Mouse (Mus musculus) yolk sac, embryonic 10.5 days (tissue): ENCODE results near the gene En2.

Experiments used
- DNase-seq: peaks from one replicate; pipeline ENCODE4 v3.0.0-alpha.2; 2017; ENCODE audit warnings: low spot score

Gene En2

DNA sequence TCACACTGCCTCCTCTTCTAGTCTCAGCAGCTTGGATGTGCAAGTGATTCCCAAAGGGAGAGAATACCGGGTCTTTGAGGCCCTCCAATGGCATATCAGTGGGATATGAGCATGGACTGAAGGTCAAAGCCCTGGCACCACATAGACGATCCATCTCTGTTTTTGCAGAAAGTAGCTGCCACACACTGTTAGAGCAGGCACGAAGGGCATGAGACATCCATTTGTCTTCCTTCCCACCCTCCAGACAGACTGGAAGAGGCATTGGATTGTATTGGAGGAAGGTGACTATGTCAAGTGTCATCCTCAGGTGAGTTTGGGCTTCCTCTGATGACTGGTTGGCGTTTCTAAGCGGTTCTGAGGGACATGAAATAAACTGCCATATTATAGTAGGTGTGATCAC lies 12.8 kb downstream of the En2 start:
- DNase-seq = no peak

DNA sequence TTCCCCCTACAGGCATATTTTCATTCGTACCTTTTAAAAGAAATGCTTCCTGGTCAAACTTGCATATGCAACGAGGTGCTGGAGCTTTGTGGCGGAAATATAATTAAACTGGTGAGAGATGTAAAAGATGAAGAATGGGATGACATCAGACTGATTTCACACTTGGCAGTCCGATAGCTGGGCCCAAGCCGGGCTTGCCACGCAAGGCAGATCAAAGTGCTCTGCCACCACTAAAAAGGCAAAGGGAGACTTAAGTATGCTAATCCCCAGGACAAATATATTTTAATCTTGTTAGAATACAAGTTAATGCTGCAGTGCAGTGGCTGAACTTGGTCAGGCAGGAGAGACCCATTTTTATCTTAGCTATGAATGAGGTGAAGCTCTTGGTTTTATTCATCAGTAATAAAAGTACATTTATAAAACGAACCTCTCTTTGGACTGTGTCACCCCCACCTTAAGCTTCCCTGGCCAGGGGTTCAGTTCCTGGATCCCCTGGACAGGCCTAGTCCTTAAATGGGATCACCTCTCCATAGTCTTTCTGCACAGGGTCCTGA lies 13.8 kb downstream of the En2 start:
- DNase-seq = no peak

DNA sequence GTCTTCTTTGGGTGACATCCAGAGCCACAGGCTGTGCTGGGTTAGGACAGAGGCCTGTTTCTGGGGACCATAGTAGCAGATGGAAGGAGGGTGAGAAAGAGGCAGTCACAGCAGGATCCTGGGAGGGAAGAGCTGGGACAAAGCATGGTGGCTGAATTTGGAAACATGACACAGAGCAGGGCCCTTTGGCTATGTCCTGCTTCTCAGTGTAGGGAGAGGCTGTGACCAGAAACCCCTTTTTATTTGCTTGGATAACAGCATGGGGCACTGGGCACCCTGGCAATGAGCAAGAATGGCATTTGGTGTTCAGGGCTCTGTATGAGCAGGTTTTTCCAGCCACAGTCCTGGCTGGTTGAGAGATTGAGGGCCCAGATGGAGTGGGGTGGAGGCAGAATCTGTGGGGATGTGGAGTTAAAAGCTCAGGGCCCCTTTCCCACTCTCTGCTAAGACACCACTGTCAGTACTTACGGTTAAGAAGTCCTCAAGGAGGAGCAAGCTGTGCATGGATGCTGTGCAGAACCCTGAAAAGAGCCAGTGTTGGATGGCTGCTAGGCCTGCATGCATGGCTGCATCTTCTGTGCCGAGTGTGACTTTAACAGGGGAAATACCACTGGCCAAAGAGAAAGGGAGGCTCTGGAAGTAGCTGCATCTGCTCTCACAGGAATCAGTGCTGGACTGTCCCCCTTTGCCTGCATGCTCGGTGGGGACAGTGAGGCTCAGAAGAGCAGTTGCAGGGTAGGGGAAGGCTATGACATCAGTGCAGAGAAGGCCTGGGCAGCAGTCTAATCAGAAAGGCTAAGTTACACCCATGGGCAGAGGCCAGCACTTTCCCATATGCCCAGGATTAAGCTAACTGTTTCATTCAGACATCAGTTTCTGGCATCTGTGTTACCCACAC lies 26.0 kb downstream of the En2 start:
- no peak for DNase-seq

DNA sequence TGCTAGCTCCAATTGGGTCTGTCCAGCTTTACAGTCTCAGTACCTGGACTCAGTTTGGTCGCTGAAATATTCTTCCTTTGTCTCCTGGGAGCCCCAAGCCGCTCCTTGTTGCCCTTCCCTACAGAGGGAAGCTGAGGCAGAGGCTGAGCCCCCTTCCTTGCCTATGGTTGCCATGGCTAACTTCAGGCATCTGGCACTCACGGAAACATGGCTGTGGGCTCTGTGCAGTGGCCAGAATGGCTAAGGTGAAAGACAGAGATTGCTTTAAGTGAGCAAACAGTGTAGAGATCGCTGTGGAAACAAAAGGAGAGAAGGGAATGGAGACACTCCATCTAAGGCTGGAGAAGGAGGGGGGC lies 26.6 kb downstream of the En2 start:
- no peak for DNase-seq

DNA sequence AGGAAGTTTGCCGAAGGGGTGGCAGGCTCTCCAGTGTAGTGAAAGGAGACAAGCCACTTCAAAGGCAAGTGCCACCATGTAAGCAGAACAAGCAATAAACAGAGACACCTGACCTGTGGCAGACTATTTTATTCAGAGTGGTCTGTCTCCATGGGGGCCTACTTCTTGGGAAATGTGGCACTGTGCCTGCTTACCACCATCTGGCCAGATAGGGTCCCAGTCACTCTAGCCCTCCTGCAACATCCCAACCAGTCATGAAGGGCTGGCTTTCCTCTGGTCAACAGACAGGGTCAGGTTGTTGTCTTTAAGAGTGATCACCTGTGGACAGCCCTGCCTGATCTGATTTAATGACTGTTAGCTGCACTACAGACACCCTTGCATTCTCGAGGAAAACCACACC lies 30.0 kb downstream of the En2 start:
- DNase-seq = no peak

DNA sequence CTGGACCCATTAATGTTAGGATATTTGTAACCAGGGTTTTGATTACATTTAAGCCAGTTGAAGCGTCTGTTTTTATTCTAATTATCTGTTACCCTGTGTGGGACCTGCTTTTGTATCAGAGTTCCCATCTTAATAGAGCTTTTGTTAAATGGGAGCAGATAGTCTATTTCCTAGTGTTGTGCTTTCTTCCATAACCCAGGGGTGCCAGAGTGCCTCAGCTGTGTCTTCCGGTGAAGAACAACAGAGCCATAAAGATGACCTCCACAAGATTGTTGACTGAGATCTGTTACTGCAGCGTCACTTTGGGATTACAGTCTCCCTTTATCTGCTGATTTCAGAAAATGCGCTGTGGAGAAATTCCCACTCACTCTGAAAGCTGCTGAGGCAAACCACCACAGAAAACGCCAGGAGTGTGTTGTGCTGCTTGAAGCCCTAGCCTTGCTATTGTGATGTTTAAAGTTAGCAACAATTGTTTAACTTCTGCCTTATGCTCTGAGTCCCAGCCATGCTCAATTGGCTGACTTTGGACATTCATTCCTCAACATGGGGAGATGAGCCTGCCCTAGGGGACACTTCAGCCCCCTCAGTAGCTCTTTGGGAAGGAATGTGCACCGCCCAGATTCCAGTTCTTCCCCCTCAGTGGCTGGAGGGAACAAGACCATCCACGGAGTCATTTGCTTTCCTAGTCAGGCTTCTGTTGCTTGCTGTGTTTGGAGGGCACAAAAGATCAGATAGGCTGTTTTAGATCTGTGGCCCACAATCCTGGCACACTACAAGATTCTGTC lies 33.8 kb downstream of the En2 start:
- no peak for DNase-seq

DNA sequence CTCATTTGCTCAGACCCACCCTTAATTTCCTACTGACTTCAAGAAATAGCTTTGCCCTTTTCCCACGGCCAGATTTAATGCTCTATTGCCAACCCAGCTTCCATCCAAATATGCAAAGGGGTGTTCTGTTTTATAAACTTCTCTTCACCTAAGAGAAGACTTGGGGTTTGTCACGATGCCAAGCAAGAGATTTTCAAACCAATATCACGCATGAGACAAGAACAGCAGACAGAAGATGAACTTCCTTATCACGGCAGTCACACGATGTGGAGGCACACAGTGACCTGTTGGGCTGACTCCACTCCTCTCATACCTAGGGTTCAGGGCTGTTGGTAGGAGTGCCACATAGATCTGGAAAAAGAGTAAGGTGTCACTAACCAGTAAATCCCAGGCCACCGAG lies 37.6 kb downstream of the En2 start:
- no peak for DNase-seq

DNA sequence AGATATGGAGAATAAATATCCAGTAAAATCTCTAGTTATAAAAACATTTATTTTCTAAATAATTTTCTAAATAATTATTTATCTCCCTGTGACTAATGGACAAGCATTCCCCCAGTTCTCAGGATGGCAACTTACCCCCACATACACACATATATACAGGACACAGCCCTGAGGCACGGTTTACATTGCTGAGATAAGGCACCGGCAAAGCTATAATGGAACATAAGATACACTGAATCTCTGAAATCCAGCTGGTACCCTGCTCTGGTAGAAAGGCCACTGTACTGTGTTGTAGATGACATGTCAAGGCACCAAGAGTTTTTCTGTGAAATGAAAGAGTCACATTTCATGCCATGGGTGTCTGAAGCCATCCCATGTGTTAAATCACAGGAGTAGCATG lies 39.2 kb downstream of the En2 start:
- no peak for DNase-seq

DNA sequence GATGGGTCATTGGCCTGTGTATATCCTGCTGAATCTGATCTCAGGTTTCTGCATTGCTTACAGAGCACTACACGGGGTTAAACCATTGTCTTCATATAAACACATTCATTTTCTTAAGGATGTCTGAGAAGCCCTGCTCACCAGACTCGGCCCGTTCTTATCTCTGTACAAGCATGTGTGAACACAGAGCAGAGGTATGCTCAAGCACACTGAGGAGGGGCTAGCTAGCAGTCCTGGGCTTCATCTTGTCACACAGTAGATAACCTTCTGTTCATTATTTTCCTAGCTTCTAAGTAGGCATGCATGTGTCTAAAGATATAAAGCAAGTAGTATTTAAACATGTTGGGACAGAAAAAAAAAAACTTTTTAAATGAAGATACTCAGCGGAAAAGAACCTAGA lies 41.0 kb downstream of the En2 start:
- no peak for DNase-seq

DNA sequence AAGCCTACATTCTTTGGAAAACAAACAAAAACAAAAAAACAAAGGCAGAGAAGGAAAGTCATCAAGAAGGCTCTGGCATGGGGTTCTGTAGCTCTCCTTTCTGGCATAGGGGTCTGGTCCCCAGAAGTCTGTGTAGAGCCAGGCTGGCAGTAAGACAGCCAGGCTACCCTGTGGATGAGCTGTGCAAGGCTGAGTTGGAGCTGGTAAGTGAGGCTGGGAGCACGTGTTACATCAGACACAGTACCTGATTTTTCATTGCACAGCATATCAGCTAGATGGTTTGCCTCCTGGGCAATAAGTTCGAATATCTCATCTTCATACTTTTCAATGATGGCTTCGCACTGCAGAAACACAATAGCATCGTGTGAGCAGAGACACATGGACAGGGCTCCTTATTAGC lies 41.5 kb downstream of the En2 start:
- DNase-seq = no peak

DNA sequence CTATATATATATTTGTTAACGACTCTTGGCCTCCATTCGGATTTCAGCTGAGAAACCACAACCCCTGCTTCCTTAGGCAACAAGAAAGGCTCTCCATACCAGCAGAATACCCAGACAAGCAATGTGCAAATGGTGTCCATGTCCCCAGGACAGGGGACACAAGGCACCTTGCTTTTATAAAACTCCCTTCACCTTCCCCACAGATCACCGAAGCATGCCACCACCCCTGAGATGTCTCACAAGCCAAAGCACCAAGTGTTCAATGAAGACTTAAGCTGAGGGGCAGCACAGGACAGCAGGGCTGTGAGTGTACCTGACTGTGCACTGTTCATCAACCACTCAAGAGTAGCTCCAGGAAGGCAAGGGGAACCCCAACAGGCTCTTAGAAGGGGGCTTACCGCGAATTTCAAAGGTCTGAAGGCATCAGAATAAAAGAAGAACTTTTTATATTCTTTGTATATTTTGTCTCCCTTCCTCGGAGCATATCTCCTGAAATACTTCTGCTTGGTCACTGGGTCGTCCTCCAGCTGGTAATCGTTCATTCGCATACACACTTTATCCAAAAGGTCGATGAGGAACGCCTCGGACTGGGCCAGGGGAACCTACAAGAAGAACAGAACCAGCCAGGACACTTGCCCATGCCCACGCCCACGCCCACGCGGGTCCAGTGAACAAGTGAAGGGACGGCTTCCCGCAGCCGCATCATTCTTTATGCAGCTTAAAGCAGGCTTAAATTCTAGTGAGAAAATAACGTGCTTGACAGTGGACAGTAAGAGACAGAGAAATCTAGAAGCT lies 43.4 kb downstream of the En2 start:
- DNase-seq = no peak

DNA sequence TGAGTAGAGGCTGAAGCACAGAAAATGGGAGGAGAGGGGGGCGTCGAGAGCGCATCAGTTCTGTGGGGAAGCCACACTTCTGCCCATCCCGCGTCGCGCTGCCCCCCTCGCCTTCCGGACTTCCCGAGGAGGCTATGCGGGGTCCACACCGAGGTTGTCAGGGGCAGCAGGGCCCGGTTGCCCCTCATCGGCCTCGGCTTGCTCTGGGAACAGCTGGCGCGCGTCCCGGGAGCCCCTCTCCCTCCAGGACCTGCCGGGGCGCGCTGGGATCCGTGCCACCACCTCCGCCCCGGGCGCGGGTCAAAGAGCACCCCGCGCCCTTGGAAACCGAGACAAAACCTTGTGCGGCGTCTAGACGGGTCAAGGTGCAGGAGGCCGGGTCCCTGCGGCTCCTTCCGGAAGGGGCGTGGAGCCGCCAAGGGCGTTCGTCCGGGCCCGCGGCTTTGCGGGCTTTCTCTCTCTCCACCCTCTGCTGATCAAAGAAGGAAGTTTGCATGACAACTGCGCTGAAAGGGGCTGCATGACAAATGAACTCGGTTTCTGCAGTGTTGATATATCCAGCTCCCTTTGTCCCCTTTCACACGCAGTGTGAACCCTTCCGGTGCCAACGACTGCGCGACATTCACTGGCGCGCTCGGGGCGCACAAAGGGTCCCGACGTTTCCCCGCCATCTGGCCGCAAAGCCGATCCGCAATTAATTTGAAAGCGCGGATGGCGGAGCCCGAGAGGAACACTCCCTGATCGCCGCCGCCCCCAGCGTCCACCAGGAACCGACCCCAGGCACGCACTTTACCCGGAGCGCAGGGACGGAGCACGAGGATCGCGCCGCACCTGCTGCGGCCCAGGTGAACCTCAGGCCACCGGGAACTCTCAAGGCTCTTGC lies 44.3 kb downstream of the En2 start:
- DNase-seq = peak; percentile 70

DNA sequence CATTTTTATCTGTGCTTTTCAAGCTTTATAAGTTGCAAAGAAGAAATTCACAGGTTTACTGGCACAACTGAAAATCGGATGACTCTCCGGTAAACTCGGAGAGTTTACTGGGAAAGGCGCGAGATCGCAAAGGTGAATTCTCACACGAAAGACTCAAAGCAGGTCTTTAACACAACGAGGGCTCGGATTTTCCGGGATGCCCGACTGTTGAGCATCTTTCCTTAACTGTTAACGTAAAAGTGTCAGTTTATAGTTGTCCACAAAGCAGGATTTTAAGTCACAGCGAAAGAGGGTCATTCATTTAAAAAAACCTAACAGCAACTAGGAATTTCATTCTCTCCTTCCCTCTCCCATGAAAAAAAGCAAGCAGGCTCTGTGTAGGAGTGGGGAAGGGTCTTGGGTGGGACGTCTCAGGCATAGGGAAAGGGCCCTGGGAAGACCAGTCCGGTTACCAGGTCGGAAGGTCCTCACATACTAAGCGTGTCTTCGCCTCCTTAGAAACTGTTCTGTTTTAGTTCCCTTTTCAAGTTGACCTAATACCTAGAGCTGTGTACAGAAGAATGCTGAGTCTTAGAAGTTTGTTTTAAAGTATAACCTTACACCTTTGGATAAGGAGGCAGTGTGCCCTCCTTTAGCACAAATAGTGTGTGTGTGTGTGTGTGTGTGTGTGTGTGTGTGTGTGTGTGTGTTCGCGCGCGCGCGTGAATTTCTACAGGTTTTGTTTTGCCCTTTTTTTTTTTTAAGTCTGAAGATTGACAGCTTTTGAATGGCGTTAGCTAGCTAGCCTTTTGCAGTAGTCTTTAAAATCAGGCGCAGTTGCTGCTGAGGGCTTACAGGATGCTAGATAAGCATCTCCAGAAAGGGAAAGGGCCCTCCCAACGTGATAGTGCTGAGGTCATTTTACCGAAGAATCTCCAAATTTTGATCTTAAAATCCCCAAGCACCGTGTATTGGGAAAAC lies 45.4 kb downstream of the En2 start:
- DNase-seq = no peak

DNA sequence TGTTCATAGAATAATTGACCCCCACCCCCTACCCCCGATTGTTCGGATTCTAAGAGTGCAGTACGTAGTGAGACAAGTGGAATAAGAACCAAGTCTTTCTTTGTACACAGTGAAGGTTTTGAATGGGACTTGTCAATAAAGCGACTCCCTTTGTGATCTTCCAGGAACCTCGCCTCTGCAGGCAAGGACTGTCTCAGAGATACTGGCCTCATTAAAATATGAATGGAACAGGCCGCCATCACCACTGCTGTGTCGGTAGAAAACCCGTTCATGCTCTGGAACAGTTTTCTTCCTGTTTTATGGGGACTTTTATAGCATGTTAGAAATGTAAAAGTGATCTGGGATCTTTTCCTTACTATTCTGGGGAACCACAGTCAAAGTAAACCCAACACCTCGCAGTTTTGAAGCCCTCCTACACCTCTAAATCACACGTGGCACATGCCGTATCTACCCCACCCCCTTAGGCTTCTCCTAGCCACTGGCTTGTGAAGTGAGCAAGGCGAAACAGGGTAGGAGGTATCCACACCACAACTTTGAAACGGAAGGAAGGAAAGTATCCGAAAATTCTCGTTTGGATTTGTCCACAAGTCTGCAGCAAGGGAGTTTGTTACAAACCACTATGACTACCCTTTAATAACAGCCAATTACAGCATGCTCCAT lies 46.3 kb downstream of the En2 start:
- no peak for DNase-seq

DNA sequence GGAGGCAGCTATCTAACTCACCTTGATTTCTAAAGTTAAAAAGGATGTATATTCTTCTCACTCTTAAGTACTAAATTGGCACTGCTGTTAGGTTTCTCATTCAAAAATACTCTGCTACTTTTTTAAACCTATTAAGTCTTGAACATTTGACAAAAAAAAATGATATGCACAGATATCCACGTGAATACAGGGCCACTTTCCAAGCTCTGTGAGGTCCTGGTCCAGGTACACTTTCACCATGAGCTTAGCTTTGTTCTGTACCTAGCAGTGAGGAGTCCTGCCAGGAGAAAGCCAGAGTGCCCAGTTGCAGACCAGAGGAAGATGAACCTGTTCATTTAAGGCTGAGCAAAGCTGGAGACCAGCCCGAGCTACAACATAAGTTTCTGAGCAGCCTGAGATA lies 47.9 kb downstream of the En2 start:
- DNase-seq = no peak

DNA sequence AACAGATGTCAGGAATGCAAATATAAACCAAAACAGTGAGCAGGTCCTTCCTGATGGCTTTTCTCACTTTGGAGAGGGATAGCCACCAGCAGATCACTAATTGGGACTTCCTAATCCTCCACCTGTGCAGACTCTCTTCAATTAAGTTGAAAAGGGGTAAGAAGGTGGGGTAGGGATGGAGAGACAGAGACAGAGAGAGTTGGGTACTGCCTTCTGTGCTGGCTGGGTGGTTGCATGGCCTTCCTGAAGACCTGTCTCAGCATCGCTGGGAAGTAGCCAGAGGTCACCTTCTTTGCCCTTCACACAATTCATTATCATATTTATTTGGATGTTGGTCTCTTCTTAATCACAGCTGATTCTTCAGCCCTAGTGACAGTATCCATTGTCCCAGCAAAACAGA lies 54.1 kb downstream of the En2 start:
- no peak for DNase-seq
